Mouse (Mus musculus) frontal cortex, postnatal 14 days (tissue): ENCODE data around the gene Gpbar1.

Source experiments
- DNase-seq, 2 experiments: peaks; one replicate each; pipeline ENCODE4 v3.0.0; 2022; ENCODE audit warnings: low spot score in 2 of 2

The Gpbar1 gene

GRCm38 (mm10) chr1:74277883-74278537 is 340 bp upstream of the Gpbar1 start:
- DNase-seq: no peak

DNA sequence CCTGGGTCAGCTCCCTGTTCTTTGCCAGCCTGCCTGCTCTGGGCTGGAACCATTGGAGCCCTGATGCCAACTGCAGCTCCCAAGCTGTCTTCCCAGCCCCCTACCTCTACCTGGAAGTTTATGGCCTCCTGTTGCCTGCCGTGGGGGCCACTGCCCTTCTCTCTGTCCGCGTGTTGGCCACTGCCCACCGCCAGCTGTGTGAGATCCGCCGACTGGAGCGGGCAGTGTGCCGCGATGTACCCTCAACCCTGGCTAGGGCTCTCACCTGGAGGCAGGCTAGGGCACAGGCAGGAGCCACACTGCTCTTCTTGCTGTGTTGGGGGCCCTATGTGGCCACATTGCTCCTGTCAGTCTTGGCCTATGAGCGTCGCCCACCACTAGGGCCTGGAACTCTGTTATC is 638 bp downstream of the Gpbar1 start:
- DNase-seq: no peak

GRCm38 (mm10) chr1:74280591-74281325 is 2.4 kb downstream of the Gpbar1 start:
- no peak for DNase-seq

- DNase-seq: no peak
Measured at GRCm38 (mm10) chr1:74281372-74281771, 3.0 kb downstream of the Gpbar1 start.

GRCm38 (mm10) chr1:74281886-74282285 is 3.5 kb downstream of the Gpbar1 start:
- no peak for DNase-seq

DNA sequence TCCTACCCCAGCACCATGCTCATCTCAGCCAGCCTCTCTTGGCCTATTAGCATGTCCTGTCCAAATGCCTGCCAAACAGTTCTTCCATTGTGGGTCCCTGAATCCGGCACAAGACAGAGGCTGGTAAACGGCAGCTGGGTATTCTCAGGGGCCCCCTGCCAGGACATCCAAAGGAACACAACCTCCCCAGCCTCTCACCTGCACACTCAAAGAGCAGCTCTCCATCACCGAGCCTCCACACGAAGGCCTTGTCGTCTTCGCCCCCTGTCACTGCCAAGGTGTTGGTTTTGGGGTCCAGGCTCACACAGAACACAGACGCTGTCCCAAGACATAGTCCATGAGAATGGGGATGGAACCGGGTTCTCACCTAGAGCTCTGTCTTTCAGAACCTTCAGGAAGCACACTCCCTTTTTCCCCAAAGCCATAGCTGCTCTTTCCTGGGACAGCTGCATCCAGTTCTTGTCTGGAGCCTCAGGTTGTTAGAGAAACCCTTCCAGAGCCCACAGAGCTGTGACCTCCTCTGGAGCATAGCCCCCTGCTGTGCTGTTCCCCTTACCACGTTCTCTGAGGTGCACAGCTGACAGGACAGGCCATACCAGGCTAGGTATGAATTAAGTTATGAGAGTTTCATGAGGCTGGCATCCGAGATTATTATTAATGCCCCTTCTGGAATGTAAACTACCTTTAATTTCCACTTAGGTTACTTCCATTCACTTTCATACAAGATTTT is 4.7 kb downstream of the Gpbar1 start:
- DNase-seq: no peak

DNA sequence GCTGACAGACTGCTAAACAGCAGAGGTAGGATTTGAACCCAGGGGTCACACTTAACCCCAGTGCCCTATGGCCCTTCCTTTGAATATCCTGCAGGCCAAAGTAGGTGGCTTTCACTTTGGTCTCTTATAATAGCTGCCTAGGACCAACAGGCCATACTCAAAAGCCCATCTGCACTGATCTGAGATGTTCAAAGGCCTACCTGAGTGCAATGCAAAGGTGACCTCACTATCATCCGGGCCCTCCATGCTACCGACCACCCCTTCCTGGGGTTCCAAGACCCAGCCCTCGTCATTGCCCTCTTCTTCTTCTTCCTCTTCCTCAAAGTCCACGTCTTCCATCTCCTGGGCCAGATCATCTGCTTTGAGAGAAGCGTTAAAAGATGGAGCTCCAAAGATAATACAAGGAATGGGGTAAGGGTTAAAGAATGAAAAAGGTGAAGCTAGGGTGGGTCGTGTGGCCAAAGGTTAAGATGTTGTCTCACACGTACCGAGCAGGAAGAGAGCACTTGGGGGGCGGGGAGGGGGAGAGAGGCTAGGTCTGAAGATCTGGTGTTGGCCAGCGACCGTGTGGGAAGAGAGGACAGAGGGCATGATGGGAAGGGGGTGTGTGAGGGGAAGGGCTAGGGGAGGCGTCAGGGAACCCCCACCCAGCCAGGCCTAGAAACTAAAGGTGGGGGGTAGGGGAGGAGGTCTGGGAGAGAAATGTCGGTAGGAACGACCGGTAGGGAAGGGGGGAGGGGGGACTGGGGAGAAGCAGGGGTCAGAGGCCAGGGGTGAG is 5.5 kb downstream of the Gpbar1 start:
- peak in 1 of 2 experiments; percentile 28 for DNase-seq

- peak; percentile 100 for DNase-seq
Measured at GRCm38 (mm10) chr1:74284543-74285160, 6.3 kb downstream of the Gpbar1 start, which contains the start of the genes Aamp and Pnkd. Aamp (minus strand) TSS chr1:74284738. Pnkd (plus strand) TSS chr1:74284930.

- no peak for DNase-seq
Measured at GRCm38 (mm10) chr1:74285212-74286010, 7.1 kb downstream of the Gpbar1 start.

DNA sequence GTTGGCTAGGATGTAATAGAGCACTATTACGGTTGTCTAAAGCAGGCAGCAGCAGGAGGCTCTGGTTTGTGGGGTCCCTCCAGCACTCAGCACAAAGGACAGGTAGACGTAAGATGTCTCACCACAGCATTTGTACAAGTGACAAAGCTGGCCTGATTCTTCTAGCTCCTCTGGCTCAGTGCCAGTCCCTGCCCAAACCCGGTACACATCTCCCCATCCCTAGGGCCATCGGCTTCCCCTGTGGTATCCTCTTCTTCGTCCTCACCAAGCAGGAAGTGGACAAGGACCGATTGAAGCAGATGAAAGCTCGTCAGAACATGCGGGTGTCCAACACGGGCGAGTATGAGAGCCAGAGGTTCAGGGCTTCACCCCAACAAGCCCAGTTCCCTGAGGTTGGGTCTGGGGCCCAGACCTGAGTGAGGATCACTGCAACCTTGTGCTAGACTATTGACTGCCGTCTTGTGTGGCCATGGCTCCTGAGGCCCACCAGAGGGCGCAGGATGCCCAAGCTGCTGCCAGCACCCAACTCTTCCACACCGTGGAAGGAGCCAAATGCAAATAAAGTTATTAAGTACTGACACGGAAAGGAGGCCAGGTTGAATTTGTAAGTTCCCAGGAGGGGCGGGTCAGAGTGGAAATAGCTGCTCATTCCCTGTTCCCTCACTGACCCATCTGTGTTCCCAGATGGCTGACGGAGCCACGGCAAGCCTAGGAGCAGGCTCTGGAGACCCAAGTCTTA is 8.7 kb downstream of the Gpbar1 start:
- peak in 1 of 2 experiments; percentile 21 for DNase-seq

- no peak for DNase-seq
Measured at GRCm38 (mm10) chr1:74288327-74288726, 10.0 kb downstream of the Gpbar1 start.

- DNase-seq: no peak
Measured at GRCm38 (mm10) chr1:74289248-74289647, 10.9 kb downstream of the Gpbar1 start.

DNA sequence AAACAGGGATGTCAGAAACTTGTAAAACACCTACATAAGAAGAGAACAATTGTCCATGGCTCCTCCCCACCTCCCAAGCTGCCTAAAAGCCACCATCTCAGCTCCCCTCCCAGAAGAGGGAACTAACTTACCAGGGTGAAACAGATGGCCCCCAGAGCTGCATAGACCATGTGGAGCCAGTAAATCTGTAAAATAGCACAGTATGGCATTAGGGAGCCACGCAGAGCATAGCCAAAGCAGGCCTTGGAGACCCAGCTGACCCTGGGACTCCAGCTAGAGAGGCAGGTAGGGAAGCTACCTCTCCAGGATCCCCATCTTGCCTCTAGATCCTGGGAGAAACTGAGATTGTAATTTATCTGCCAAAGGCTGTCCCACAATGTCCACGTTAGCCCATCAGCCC is 11.4 kb downstream of the Gpbar1 start:
- DNase-seq: no peak

DNA sequence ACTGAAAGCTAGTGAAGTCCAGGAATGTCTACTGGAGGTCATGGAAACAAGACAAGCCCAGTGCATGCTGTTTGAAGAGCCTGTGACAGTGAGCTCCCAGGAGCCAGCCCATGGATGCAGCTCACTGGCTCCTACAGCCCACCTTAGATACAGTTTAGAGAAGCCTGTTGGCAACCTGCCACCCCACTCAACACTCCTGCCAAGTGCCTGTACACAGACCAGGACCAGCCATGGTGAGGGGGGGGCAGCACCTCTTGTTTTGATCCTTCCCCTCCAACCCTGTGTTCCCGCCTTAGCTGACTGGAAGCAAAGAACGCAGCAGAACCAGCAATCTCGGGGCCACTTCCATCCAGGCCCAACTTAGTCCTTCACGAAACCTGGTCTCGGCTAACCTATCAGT is 11.8 kb downstream of the Gpbar1 start:
- DNase-seq: no peak

- no peak for DNase-seq
Measured at GRCm38 (mm10) chr1:74292331-74293020, 14.1 kb downstream of the Gpbar1 start.

- DNase-seq: no peak
Measured at GRCm38 (mm10) chr1:74293306-74293960, 15.1 kb downstream of the Gpbar1 start.

- DNase-seq: no peak
Measured at GRCm38 (mm10) chr1:74294090-74294643, 15.8 kb downstream of the Gpbar1 start.

- no peak for DNase-seq
Measured at GRCm38 (mm10) chr1:74294733-74295455, 16.5 kb downstream of the Gpbar1 start.
